Mouse (Mus musculus) cerebellum, adult 8-10 months (tissue): ENCODE measurements around the gene Gm11639.
"Not testable (repeated sequence)": the region's sequence is repeated elsewhere in the genome, so short reads cannot be mapped to it uniquely, and the experiment has no call there.

Source experiments
- DNase-seq: peaks from one replicate; pipeline ENCODE4 v3.0.0; 2022

Gm11639 gene

GRCm38 (mm10) chr11:104744995-104745568 lies 59.6 kb downstream of the Gm11639 start:
- no peak for DNase-seq

GRCm38 (mm10) chr11:104765762-104766161 lies 80.3 kb downstream of the Gm11639 start:
- no peak for DNase-seq

- no peak for DNase-seq
Measured at GRCm38 (mm10) chr11:104767068-104767467, 81.6 kb downstream of the Gm11639 start.

- DNase-seq: peak; percentile 14
Measured at GRCm38 (mm10) chr11:104768072-104768471, 82.6 kb downstream of the Gm11639 start.

- DNase-seq: no peak
Measured at GRCm38 (mm10) chr11:104778796-104779195, 93.3 kb downstream of the Gm11639 start.

GRCm38 (mm10) chr11:104944723-104945122 lies 259.2 kb downstream of the Gm11639 start:
- no peak for DNase-seq

- DNase-seq: no peak
Measured at GRCm38 (mm10) chr11:104952349-104952748, 266.8 kb downstream of the Gm11639 start.

GRCm38 (mm10) chr11:104967862-104968261 lies 282.4 kb downstream of the Gm11639 start:
- DNase-seq: no peak

GRCm38 (mm10) chr11:104968388-104968787 lies 282.9 kb downstream of the Gm11639 start:
- DNase-seq: no peak

GRCm38 (mm10) chr11:104971322-104971721 lies 285.8 kb downstream of the Gm11639 start:
- no peak for DNase-seq

GRCm38 (mm10) chr11:104972480-104972879 lies 287.0 kb downstream of the Gm11639 start:
- no peak for DNase-seq

GRCm38 (mm10) chr11:104977976-104978375 lies 292.5 kb downstream of the Gm11639 start:
- no peak for DNase-seq

GRCm38 (mm10) chr11:104981342-104982055 lies 296.0 kb downstream of the Gm11639 start:
- no peak for DNase-seq

GRCm38 (mm10) chr11:105009232-105009631 lies 323.7 kb downstream of the Gm11639 start:
- DNase-seq: no peak

GRCm38 (mm10) chr11:105021071-105021470 lies 335.6 kb downstream of the Gm11639 start:
- no peak for DNase-seq

- DNase-seq: no peak
Measured at GRCm38 (mm10) chr11:105028744-105029348, 343.3 kb downstream of the Gm11639 start.

- DNase-seq: no peak
Measured at GRCm38 (mm10) chr11:105029525-105029924, 344.0 kb downstream of the Gm11639 start.

GRCm38 (mm10) chr11:105030229-105030628 lies 344.7 kb downstream of the Gm11639 start:
- DNase-seq: no peak

- no peak for DNase-seq
Measured at GRCm38 (mm10) chr11:105031103-105031502, 345.6 kb downstream of the Gm11639 start.

- DNase-seq: no peak
Measured at GRCm38 (mm10) chr11:105035081-105035480, 349.6 kb downstream of the Gm11639 start.

- no peak for DNase-seq
Measured at GRCm38 (mm10) chr11:105063292-105063691, 377.8 kb downstream of the Gm11639 start, which contains the start of gene Efcab3. TSS of gene Efcab3 (plus strand) at chr11:105063592.

GRCm38 (mm10) chr11:105112448-105112847 lies 426.9 kb downstream of the Gm11639 start:
- not testable (repeated sequence) for DNase-seq

GRCm38 (mm10) chr11:105117814-105118213 lies 432.3 kb downstream of the Gm11639 start:
- no peak for DNase-seq

- no peak for DNase-seq
Measured at GRCm38 (mm10) chr11:105120551-105121061, 435.1 kb downstream of the Gm11639 start.
